Mouse (Mus musculus): Measurements from ENCODE around the gene Pde4d. TPM values are rescaled to one million over a fixed set of nuclear protein-coding genes. Genes with fewer than 3 reads are reported as not detected.
A peak's percentile ranks its signal among the peaks of the same experiment; 100 is the strongest.

Pde4d gene
- polyA plus RNA-seq, 1 experiment, result 33.8 TPM

- Histone ChIP-seq H3K4me1 (ENCODE audit: control insufficient read depth, insufficient read depth, low read length) (no peaks in the 10 kb centered on the region; the same call in 1 of the 2 replicates), H3K4me3 (replicated peaks; ENCODE audit: insufficient read depth, low read depth, low read length) (no peak overlapping the region), H3K27ac (ENCODE audit: insufficient read depth, low read length) (no peak overlapping the region), H3K27me3 (ENCODE audit: control insufficient read depth, insufficient read depth, low read length) (no peaks in the 10 kb centered on the region)
- no peak for DNase-seq
- 75% methylated on average over 6 of the region's 6 CpGs for WGBS
- no peak for TF ChIP-seq CTCF (IDR thresholded peaks at IDR 0.05; ENCODE audit: borderline replicate concordance, insufficient read depth, low read depth, low read length)
- no peak for TF ChIP-seq POLR2A (IDR thresholded peaks at IDR 0.05; ENCODE audit: borderline replicate concordance, insufficient read depth, low read length)
Measured at GRCm38 (mm10) chr13:109342469-109342868, 892.7 kb downstream of the Pde4d start.

DNA sequence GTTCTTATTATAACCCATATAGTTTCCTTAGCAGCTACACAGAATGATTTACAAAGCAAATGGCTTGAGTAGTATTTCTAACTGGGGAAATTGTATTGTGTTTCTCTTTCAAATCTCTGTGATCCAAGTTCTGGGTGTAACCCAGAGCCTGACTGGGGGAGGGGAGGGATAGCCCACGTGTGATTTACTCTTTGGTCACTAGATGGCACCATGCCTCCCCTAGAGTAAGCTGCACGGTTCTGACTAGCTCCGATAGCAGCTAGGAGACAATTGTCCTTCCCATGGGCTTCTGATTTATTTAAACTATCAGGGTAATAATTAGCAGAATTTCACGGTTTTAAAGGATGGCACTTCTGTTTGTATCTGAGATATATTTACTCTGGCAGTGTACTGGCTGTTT, 893.8 kb downstream of the Pde4d start:
- Histone ChIP-seq H3K27ac (ENCODE audit: insufficient read depth, low read length) (no peak overlapping the region), H3K4me3 (replicated peaks; ENCODE audit: insufficient read depth, low read depth, low read length) (no peak overlapping the region), H3K27me3 (ENCODE audit: control insufficient read depth, insufficient read depth, low read length) (no peaks in the 10 kb centered on the region), H3K4me1 (ENCODE audit: control insufficient read depth, insufficient read depth, low read length) (no peaks in the 10 kb centered on the region; the same call in 1 of the 2 replicates)
- DNase-seq, result peak; percentile 78
- TF ChIP-seq CTCF (IDR thresholded peaks at IDR 0.05; ENCODE audit: borderline replicate concordance, insufficient read depth, low read depth, low read length) (peak; percentile 97), POLR2A (IDR thresholded peaks at IDR 0.05; ENCODE audit: borderline replicate concordance, insufficient read depth, low read length) (no peak)
- WGBS, result 3% methylated on average over 4 of the region's 4 CpGs

DNA sequence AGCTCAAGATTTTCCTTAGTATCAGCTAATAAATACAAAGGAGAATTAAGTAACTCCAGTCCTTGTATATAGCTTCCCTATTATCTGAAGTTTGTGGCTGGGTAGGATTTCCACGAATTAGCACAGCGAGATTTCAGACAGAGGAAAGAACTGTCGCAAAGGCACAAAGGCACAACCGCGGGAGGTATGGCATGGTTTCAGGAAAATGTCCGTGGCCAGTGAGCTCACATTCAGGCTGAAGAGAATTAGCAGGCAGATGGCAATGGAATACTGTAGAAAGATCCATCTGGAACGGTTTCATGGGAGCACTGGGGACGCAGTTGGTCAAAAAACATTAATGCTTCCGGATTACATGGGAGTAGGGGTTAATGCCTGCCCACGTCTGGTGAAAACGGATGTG, 898.0 kb downstream of the Pde4d start:
- TF ChIP-seq CTCF (IDR thresholded peaks at IDR 0.05; ENCODE audit: borderline replicate concordance, insufficient read depth, low read depth, low read length) (peak; percentile 45; the same call in 1 of the 2 replicates), POLR2A (IDR thresholded peaks at IDR 0.05; ENCODE audit: borderline replicate concordance, insufficient read depth, low read length) (no peak)
- Histone ChIP-seq H3K4me3 (replicated peaks; ENCODE audit: insufficient read depth, low read depth, low read length) (no peak overlapping the region), H3K27me3 (ENCODE audit: control insufficient read depth, insufficient read depth, low read length) (no peaks in the 10 kb centered on the region), H3K4me1 (ENCODE audit: control insufficient read depth, insufficient read depth, low read length) (no peaks in the 10 kb centered on the region; the same call in 1 of the 2 replicates), H3K27ac (ENCODE audit: insufficient read depth, low read length) (peak overlapping the region; percentile 81)
- WGBS, result 3% methylated on average over 11 of the region's 11 CpGs
- peak; percentile 93 to 96 for DNase-seq

- Histone ChIP-seq H3K4me3 (replicated peaks; ENCODE audit: insufficient read depth, low read depth, low read length) (no peak overlapping the region), H3K4me1 (ENCODE audit: control insufficient read depth, insufficient read depth, low read length) (no peaks in the 10 kb centered on the region; the same call in 1 of the 2 replicates), H3K27ac (ENCODE audit: insufficient read depth, low read length) (peak overlapping the region; percentile 81), H3K27me3 (ENCODE audit: control insufficient read depth, insufficient read depth, low read length) (no peaks in the 10 kb centered on the region)
- WGBS, result 77% methylated on average over 6 of the region's 6 CpGs
- no peak for TF ChIP-seq POLR2A (IDR thresholded peaks at IDR 0.05; ENCODE audit: borderline replicate concordance, insufficient read depth, low read length)
- TF ChIP-seq CTCF (IDR thresholded peaks at IDR 0.05; ENCODE audit: borderline replicate concordance, insufficient read depth, low read depth, low read length), result no peak
- peak in 1 of 2 experiments; percentile 32 for DNase-seq
Measured at GRCm38 (mm10) chr13:109348316-109348715, 898.6 kb downstream of the Pde4d start.

- WGBS, result 83% methylated on average over 7 of the region's 7 CpGs
- Histone ChIP-seq H3K4me1 (ENCODE audit: control insufficient read depth, insufficient read depth, low read length) (peaks cover 3% of the 10 kb centered on the region; the same call in 1 of the 2 replicates), H3K4me3 (replicated peaks; ENCODE audit: insufficient read depth, low read depth, low read length) (no peak overlapping the region), H3K27ac (ENCODE audit: insufficient read depth, low read length) (no peak overlapping the region), H3K27me3 (ENCODE audit: control insufficient read depth, insufficient read depth, low read length) (no peaks in the 10 kb centered on the region)
- no peak for DNase-seq
- TF ChIP-seq POLR2A (IDR thresholded peaks at IDR 0.05; ENCODE audit: borderline replicate concordance, insufficient read depth, low read length), result no peak
- TF ChIP-seq CTCF (IDR thresholded peaks at IDR 0.05; ENCODE audit: borderline replicate concordance, insufficient read depth, low read depth, low read length), result no peak
Measured at GRCm38 (mm10) chr13:109350100-109350499, 900.4 kb downstream of the Pde4d start.

- peak; percentile 32 to 51 for DNase-seq
- H3K4me1 ChIP-seq (ENCODE audit: control insufficient read depth, insufficient read depth, low read length), result peaks cover 3% of the 10 kb centered on the region; the same call in 1 of the 2 replicates
- no peak overlapping the region for H3K4me3 ChIP-seq (replicated peaks; ENCODE audit: insufficient read depth, low read depth, low read length)
- H3K27me3 ChIP-seq (ENCODE audit: control insufficient read depth, insufficient read depth, low read length), result no peaks in the 10 kb centered on the region
- WGBS, result 42% methylated on average over 7 of the region's 7 CpGs
- TF ChIP-seq POLR2A (IDR thresholded peaks at IDR 0.05; ENCODE audit: borderline replicate concordance, insufficient read depth, low read length) (no peak), CTCF (IDR thresholded peaks at IDR 0.05; ENCODE audit: borderline replicate concordance, insufficient read depth, low read depth, low read length) (no peak)
- H3K27ac ChIP-seq (ENCODE audit: insufficient read depth, low read length), result peak overlapping the region; percentile 65; the same call in 1 of the 2 replicates
Measured at GRCm38 (mm10) chr13:109354017-109354416, 904.3 kb downstream of the Pde4d start.

GRCm38 (mm10) chr13:109356252-109356651, 906.5 kb downstream of the Pde4d start:
- DNase-seq, result no peak
- H3K4me3 ChIP-seq (replicated peaks; ENCODE audit: insufficient read depth, low read depth, low read length), result no peak overlapping the region
- H3K27ac ChIP-seq (ENCODE audit: insufficient read depth, low read length), result no peak overlapping the region
- TF ChIP-seq CTCF (IDR thresholded peaks at IDR 0.05; ENCODE audit: borderline replicate concordance, insufficient read depth, low read depth, low read length) (peak; percentile 25; the same call in 1 of the 2 replicates), POLR2A (IDR thresholded peaks at IDR 0.05; ENCODE audit: borderline replicate concordance, insufficient read depth, low read length) (no peak)
- no peaks in the 10 kb centered on the region for H3K27me3 ChIP-seq (ENCODE audit: control insufficient read depth, insufficient read depth, low read length)
- H3K4me1 ChIP-seq (ENCODE audit: control insufficient read depth, insufficient read depth, low read length), result peaks cover 3% of the 10 kb centered on the region; the same call in 1 of the 2 replicates
- 88% methylated on average over 7 of the region's 7 CpGs for WGBS

DNA sequence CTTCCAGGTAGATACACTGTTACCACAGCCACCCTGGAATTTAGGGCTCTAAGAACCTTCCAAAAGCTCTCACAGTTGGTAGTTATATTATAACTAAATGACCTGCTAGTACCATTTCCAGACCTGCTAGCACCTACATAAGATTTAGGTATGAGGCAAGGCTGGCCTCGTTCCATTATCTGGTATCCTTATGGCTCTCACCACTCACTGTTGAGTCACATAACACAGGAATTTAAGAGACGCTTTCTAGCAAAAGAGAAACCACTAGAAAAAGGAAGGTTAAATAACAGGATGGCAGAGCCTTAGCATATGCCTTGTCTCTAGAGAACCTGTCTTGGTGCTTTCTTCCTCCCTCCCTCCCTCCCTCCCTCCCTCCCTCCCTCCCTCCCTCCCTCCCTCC, 910.2 kb downstream of the Pde4d start:
- WGBS, result 55% methylated on average over 2 of the region's 2 CpGs
- no peak overlapping the region for H3K27ac ChIP-seq (ENCODE audit: insufficient read depth, low read length)
- DNase-seq, result peak in 1 of 2 experiments; percentile 42
- H3K27me3 ChIP-seq (ENCODE audit: control insufficient read depth, insufficient read depth, low read length), result no peaks in the 10 kb centered on the region
- H3K4me3 ChIP-seq (replicated peaks; ENCODE audit: insufficient read depth, low read depth, low read length), result no peak overlapping the region
- H3K4me1 ChIP-seq (ENCODE audit: control insufficient read depth, insufficient read depth, low read length), result no peaks in the 10 kb centered on the region; the same call in 1 of the 2 replicates
- TF ChIP-seq CTCF (IDR thresholded peaks at IDR 0.05; ENCODE audit: borderline replicate concordance, insufficient read depth, low read depth, low read length), result no peak
- TF ChIP-seq POLR2A (IDR thresholded peaks at IDR 0.05; ENCODE audit: borderline replicate concordance, insufficient read depth, low read length), result no peak
